Mouse (Mus musculus) skeletal muscle tissue, adult 2 months (tissue): ENCODE results near the gene Agtrap.
"Not testable (repeated sequence)": the region's sequence is repeated elsewhere in the genome, so short reads cannot be mapped to it uniquely, and the experiment has no call there.

Source experiments
- DNase-seq: peaks from one replicate; pipeline ENCODE4 v3.0.0-alpha.2; 2012; ENCODE audit warnings: low read depth, low spot score

Gene Agtrap

DNA sequence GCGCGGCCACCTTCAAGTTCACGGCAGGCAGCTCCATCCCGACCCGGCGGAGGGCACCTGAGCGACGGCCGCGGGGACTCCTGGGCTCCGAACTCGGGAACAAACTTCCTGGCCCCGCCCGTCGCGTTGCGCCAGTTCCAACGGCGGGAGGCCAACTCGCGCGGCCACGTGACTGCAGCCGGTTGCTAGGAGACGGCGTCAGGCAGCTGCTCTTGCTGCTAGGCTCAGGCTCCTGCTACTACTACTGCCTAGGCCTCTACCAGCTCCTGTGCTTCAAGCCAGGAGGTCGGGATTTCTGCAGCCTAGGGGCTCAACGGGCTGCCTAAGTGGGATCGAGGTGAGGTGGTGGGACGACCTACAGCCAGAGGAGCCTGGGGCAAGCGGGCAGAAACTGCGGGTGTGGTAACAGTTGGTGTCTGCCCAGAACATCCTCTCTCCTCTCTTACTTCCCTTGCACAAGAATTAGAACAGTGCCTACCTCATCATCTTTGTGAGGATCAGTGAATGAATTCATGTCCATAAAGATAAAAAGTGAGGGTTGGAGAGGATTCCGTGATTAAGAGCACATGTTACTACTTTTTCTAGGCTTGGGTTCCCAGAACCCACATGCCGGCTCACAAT lies at the start of gene Agtrap:
Gene Agtrap (minus strand): TSS at position 125 of the 621 bp plus-strand sequence.
- DNase-seq = peak; percentile 92

DNA sequence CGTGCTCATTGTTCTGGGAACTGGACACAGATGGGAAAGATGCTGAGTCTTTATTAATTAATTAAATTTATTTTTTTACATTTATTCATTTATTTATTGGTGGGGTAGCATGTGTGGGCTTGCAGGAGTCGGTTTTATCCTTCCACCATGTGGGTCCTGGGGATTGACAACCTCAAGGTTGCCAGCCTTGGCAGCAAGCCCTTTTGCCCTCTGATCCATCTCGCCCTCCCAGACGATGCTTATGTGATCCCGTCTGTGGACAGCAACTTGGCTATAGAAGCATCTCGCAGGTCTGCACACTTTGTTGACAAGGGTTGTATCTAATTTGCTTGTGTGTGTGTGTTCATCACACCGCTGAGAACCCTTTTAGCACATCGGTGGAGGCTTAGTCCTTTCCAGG lies 49.7 kb upstream of the Agtrap start:
- DNase-seq = no peak

DNA sequence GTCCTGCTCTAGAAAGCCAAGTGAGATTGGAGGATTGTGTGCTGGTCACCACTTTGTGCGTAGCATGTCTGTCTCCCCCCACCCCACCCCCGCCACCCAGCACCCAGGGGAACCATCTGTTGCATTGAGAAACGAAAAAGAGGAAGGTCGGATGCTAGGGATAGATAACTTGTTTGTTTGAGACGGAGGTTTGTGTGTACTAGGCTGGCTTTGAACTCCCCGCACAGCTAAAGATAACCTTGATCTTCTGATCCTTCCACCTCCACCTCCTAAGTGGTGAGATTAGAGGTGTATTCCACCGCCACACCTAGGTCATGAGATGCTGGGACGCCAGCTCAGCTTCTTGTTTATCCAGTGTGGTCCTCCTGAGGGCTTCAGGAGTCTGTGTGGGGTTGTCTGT lies 47.2 kb upstream of the Agtrap start:
- DNase-seq = no peak

DNA sequence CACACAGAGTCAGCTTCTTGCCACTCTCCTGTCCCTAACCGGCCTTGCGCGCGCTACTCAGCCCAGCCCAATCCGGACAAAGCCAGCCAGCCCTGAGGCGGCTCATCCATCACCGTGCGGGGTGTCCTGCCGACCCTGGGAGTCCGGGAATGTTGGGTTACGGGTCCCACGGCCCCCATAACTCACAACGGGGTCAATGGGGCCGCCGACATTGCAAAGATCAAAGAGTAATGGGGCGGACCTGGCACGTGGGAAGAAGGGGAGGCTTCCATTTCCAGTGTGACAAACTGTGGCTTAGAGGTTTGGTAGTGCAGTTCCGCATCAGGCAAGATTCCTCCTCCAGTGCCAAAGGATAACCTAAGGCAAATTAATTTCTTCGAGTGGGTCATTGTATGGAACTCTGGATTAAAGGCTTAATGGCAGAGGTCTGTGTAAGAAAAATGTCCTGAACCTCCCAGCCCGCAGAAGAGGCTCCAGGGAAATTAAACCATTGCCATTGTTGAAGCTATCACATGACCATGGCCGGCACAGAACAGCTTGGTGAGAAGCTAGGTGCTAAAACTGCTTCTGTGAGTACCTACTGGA lies 43.8 kb upstream of the Agtrap start:
- DNase-seq = no peak

DNA sequence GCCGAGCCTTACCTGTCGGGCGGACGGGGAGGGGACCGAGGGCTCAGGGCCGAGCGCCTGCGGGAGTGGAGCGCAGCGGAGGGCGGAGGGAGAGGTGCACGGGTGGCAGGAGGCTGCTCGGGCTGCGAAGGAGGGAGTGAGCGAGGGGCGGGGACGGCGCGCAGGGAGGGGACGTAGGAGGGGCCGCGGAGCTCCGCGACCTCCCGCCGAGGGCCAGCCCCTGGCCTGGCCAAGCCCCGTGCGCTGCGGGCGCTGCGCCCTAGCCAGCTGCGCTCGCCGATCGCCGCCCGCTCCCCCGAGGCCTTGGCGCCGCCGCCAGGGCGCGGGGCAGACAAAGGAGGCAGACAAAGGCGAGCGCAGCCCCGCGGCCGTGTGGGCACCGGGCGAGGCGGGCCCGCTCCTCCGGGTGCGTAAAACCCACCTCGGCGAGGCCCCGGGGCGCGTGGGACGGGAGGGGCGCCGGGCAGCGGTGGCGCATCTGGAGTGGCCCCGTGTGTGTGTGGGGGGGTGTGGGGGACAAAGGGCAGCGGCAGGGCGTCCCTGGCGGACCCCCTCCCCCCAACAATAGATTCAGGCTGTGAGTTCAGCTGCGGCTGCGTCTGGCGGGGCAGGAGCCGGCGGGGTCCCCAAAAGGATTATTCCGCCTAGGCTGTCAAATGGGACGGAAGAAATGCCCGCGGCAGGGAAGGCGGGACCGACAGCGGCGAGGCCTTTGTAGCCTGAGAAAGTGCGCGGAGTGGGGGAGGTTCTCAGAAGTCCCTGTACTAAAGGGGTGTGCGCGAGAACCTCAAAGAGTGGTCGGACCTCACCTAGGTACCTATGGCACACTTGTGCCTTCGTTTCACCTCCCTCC lies 43.0 kb upstream of the Agtrap start, which contains the start of gene Draxin:
Gene Draxin (minus strand): TSS at position 138 of the 853 bp plus-strand sequence.
- DNase-seq = no peak

DNA sequence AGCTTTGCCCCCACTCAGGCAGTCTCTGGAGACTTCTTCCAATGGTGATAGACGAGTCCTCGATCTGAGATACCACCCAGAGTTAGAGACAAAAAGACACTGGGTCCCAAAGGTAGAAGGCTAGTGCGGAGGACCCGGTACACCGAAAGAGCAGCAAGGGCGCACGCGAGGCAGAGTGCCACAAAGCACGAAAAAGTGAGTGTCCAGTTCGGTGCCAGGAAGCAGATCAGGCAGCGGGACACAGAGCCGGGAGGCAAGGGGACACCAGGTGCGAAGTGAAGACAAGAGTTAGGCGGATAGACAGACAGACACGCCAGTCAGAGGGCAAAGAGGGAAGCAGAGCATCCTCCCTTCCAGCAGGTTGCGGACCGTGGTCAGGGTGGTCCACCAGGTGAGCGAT lies 42.3 kb upstream of the Agtrap start, which contains the start of gene Mad2l2:
Gene Mad2l2 (plus strand): TSS at position 252 of the 400 bp plus-strand sequence.
- no peak for DNase-seq

DNA sequence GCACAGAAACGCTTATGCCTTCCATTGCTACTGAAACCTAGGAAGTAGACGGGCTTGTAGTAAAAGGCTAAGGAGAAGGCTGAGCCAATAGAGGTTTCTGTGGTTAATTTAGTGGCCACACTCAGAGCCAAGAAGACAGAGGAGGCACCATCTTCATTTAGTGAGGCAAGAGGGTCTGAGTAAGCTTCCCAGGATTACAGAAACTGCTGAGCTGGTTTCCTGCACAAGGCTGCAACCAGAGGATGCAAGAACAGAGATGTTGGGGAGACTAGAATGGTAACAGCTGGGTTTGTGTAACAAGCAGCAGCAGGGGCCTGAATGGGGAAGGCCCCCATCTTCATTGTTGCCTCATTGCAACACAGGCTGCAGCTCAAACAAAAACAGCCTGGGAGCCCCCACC lies 40.8 kb upstream of the Agtrap start:
- DNase-seq = no peak

DNA sequence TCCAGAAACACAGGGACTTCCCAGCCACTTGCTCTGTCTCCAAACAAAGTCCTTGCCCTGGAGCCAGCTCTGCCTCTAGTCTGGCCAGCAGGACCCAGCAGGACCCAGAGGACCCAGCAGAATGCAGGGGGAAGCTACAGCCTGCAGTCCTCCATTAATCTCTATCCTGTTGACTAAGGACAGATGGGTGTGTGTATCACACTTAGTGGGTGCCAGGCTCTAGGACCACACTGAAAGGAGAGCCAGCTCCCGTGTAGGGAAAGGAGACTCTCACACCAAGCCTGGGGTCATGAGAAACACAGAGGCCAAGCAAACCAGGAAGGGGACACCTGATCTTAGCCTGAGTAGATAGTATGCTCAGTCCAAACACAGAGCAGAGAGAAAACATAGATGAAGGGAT lies 40.4 kb upstream of the Agtrap start:
- DNase-seq = no peak

DNA sequence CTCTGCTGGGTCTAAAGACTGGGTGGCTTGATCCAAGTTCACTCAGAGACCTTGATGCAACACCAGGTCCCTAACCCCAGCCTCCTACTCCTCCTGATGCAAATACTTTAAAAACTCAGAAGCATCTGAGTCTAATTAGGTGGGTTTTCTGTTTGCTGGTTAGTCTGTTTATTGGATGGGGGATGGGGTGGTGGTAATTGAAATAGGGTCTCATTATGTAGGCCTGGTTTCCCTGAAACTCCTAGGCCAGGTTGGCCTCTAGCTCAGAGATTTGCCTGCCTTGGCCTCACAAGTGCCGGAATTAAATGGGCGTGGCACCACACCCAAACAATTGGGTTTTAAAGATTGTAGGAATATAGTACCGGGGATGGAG lies 34.8 kb upstream of the Agtrap start:
- DNase-seq = no peak

DNA sequence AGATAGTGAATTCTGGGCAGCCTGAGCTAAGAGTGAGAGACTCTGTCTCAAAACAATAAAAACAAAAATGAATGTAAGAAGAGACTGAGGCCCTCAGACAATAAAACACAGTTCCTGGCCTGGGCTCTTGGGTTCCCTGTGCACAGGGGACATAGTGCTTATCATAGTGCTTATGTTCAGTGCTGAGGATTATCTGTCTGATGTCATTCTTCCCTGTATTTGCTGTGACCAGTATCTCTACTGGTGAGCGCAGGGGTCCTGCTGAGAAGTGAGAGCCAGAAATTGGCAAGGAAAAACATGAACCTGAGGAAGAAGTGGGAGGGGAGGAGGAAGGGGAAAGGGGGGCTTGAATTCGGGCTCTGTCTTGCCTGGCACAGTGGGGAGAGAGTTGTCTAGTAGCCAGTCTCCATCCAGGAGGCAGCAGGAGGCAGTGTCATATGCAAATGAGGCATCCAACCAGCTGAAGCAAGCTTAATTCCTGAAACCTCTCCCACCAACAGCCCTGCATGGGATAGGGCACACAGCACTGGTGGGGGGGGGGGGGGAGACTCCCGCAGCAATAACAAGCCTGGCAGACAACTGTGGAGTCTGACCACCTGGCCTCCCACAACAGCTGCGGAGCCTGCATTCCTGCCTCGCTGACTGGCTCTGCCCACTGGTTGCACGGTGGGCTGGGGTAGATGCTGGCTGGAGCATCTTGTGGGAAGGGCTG lies 34.3 kb upstream of the Agtrap start:
- DNase-seq = no peak

DNA sequence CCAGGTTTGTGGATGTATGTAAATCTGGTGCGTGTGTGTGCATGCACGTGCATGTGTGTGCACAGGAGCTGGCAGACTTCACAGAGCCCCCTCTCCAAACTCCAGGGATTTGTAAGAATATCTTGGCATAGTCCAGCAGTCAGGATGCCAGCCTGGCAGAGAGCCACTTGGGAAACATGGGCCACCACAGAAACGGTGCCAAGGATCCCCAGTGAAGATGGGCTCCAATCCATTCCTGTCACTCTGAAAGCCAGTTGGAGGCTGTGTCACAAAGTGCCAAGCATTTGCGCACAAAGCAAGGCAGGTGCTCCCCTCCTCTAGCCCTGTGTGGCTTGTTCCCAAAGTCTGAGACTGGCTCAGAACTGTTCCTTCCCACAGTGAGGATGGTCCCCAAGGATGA lies 33.5 kb upstream of the Agtrap start:
- no peak for DNase-seq

DNA sequence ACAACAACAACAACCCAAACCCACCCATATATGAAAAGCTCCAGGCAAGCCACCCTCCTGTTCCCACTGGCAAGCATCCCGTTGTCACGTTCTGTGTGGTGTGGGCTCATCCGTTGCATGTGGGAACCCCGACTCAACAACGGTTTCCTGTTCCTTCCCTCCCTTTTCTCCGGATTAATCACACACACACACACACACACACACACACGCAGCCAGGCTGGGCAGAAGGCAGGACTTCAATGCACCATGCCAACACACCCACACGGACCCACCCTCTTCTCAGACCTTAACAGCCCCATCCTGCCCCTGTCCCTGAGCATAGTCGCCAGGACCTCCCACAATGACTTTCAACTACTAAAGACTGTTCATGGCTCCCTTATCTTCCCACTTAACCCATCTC lies 32.7 kb upstream of the Agtrap start:
- DNase-seq = no peak

DNA sequence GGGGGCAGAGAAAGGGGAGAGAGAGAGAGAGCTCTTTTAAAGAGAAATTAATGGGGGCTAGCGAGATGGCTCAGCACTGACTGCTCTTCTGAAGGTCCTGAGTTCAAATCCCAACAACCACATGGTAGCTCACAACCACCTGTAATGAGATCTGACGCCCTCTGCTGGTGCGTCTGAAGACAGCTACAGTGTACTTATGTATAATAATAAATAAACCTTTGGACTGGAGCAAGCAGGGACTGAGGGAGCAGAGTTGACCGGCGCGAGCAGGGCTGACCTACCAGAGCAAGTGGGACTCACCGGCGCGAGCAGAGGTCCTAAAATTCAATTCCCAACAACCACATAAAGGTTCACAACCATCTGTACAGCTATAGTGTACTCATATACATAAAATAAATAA lies 31.7 kb upstream of the Agtrap start:
- DNase-seq = not testable (repeated sequence)

DNA sequence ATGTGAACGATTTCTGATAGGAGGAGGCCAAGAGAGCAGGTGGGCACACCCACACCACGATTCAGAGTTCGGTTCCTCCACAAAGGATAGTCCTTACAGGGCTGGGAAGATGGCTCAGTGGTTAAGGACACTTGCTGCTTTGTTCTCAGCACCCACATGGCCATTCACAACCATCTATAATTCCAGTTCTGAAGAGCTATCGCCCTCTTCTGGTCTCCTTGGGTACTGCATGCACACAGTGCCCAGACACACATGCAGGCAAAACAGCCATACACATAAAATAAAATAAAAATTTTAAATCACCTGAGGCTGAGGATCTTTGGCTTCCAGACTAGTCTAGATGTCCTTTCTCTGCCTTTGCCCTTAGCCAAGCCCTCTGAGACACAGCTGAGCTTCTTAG lies 29.6 kb upstream of the Agtrap start:
- DNase-seq = no peak

DNA sequence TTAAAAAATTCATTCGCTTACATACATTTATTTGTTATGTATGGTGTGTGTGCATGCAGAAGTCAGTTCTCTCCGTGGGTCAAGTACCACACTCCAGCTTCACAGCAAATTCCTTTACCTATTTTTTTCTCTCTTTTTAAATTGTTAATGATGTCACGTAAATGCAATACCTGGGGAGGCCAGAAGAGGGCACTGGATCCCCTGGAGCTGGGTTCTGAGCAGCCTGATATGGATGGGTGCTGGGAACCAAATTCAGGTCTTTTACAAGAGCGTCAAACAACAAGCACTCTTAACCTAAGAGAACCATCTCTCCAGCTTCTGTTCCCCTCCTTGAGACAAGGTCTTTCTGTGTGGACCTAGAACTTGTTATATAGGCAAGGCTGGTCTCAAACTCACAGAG lies 28.8 kb upstream of the Agtrap start:
- DNase-seq = no peak

DNA sequence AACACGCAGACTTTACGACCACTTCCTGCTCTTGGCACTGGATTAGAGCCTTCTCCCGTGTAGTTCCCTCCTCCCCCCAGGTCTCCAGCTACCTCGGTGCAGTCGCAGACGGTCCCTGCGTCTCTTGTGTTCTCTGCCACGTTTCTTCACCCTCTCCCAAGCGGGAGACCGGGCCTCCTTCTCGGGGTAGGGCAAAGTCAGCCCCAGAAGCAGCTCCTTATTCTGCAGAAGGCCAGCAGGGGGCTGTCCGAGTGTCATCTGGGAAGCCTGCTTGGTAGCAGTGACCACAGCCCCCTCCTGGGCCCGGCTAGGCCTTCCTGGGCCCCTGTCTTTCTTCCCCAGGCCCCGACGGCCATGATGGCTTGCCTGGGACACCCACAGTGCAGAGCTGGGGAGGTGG lies 27.6 kb upstream of the Agtrap start:
- DNase-seq = no peak

DNA sequence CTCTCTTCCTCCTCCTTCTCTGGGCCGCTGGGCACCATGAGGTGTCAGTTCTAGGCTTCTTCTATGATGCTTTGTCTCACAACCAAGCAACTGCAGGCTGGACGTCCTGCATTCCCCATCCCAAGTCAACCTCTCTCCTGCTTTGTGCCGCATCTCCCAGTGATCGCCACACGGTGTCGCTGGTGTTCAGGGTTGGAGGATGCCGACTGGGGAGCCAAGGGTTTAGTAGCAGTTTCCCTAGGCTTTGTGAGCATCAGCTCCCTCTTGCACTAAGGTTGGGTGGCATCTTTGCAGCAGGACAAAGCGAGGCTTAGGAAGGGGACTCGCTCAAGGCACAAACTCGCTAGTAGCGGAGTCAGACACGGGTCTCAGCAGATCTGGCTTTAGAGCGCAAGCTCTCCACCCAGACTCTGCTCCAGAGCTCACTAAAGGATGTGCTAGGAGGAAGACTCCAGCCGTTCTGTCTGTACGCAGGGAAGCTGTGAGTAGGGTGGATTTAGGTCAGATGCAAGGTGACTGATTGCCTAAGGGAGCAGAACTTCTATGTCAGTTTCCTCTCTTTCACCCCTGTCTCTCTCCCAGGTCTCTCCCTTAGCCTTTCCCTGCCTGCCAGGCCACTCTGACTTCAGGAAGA lies 27.0 kb upstream of the Agtrap start:
- peak; percentile 73 for DNase-seq

DNA sequence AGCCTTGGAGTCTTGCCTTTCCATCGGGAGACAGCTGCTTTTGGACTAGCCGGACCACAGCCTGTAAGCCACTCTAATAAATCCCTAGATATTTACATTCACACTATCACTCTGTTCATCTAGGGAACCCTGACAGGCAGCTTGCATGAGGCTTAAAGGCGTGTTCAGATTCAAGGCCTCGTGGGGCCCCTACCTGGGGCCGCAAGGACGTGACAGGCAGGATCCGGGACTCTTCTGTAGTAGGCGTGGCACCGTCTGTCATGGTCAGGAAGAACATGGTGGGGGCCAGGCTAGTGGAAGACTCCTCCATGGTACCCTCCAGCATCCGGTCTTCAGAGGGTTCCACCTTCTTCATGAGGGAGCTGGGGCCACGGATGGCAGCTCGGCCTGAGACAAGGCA lies 24.7 kb upstream of the Agtrap start:
- no peak for DNase-seq

DNA sequence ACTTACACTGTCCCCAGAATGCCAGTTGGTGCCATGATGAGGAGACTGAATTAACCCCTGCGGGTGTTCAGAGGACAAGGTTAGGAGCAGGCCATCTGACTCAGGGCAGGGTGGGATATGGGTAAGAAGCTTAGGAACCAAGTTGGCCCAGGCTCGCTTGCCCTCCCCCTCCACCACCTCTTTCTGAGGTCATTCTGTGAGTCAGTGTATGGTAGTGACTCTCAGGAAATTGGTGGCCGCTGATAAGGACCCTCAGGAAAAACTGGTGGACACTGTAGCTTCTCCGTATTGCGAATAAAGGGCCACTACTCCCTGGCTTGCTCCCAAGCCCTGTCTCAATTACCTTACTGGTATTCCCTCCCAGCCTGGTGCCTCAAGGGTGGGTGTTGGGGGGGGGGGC lies 21.4 kb upstream of the Agtrap start:
- no peak for DNase-seq

DNA sequence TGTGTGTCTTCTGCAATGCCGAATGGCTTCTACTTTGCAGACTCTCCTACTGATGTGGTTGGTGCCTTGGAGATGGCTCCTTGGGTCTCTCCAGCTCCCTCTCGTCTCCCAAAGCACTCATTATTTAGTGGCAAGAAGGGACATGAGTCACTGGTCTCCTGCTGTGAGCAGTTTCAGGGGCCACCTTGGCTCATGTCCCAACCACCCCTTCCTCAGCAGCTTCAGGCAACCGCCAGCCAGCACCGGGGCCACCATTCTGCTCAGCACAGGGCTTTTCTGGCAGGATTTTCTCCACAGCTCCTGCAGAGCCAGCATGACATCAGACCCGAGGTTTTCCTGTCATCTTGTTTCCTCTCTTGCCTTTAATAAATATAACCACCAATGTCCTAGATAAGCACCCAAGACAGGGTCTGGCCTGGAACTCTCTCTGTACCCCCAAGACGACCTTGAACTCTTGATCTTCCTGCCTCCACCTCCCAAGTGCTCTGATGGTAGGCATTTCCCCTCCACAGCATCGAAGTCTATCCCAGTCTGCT lies 20.8 kb upstream of the Agtrap start:
- DNase-seq = no peak

DNA sequence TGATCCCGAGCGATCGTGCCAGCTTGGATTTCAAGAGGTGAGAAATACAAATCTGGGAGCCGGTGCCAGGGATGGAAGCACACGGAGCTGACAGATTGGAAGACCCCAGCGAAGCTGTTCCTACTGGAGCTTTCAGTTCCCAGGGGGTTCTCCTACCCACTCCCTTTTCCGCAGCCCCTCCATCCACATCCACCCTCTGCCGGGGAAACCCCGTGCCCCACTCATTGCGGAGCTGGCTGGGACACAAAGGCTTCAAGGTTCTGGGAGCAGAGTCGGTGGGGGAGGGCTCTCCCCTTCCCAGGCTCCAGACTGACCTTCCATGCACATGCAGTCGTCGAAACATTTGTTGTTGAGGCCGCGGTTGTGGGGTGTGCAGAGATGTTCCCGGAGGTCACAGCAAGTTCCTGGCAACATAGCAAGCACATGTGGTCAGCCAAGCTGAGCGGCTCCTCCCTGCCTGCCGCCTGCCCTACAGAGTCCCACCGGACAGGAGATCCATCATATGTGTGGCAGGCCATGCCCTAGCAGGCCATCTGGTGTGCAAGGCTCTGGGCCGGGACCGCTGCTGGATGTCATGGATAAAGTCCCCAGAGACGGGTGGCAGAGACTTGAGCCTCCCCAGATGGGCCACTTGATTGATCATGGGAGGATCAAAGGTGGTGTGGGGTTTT lies 19.9 kb upstream of the Agtrap start:
- peak; percentile 44 for DNase-seq
